Mouse (Mus musculus) Patski (cell line): Measurements from ENCODE around the gene Nkx6-2. TPM values are rescaled to one million over a fixed set of nuclear protein-coding genes. Genes with fewer than 3 reads are reported as not detected.

Source experiments
- ATAC-seq: fragments of 100-300 bp; one replicate; pipeline ENCODE4 v1.8.0; 2021
- CTCF ChIA-PET: fragments of 350-600 bp; sonication (Branson Sonifier 250); formaldehyde crosslinking; loops from one replicate; lab custom pipeline; 2022; ENCODE audit warnings: inconsistent platforms; lab: Charles Lee
- POLR2A ChIA-PET: fragments of 350-600 bp; sonication (Branson Sonifier 250); formaldehyde crosslinking; loops from one replicate; lab custom pipeline; 2022; ENCODE audit warnings: antibody characterized with exemption, inconsistent platforms; lab: Charles Lee
- DNase-seq: peaks from one replicate; pipeline ENCODE4 v3.0.0-alpha.2; 2011; ENCODE audit warnings: low read depth, low spot score
- H3K27me3 ChIP-seq: fragments of 371-371 bp; one replicate; pipeline ENCODE4 v1.5.1; 2021
- CTCF ChIP-seq: fragments of 100-300 bp; IDR thresholded peaks from one replicate; pipeline ENCODE4 v1.5.1; 2021
- in situ Hi-C: fragments of 300-500 bp; cut with MboI; formaldehyde crosslinking; loops from 3 replicates; pipeline ENCODE4 v1.11.1; 2018; ENCODE audit warnings: low pct_unique_long_range_greater_than_20kb, mixed read lengths
- polyA plus RNA-seq: library from polyadenylated mRNA; unstranded; gene quantifications from one replicate; pipeline ENCODE4 v1.2.3, GENCODE M21; 2021

Gene Nkx6-2
- polyA plus RNA-seq, 1 experiment from 2014 or later = 0.53 TPM

- no peaks in the 10 kb centered on the region for H3K27me3 ChIP-seq
- ATAC-seq (no peak), DNase-seq (no peak)
- no peak for TF ChIP-seq CTCF
- CTCF ChIA-PET = no interaction called here
- POLR2A ChIA-PET = no interaction called here
- in situ Hi-C loops = no loop called here
These were observed 11.8 kb downstream of the Nkx6-2 start for GRCm38 (mm10) chr7:139570788-139571187.

- POLR2A ChIA-PET = no interaction called here
- no peaks in the 10 kb centered on the region for H3K27me3 ChIP-seq
- TF ChIP-seq CTCF = no peak
- DNase-seq = no peak
- in situ Hi-C loops = no loop called here
- CTCF ChIA-PET = no interaction called here
- ATAC-seq = no peak
These were observed 16.1 kb downstream of the Nkx6-2 start for GRCm38 (mm10) chr7:139566533-139566932.

- no peak for TF ChIP-seq CTCF
- H3K27me3 ChIP-seq = no peaks in the 10 kb centered on the region
- in situ Hi-C loops = no loop called here
- no peak for ATAC-seq
- ChIA-PET CTCF (no interaction called here), POLR2A (no interaction called here)
- DNase-seq = no peak
These were observed 16.6 kb downstream of the Nkx6-2 start for GRCm38 (mm10) chr7:139565998-139566397.

- DNase-seq (no peak), ATAC-seq (no peak)
- H3K27me3 ChIP-seq = no peaks in the 10 kb centered on the region
- POLR2A ChIA-PET = no interaction called here
- no peak for TF ChIP-seq CTCF
- CTCF ChIA-PET = no interaction called here
- in situ Hi-C loops = no loop called here
These were observed 18.4 kb downstream of the Nkx6-2 start for GRCm38 (mm10) chr7:139564161-139564560.

- ChIA-PET CTCF (interaction anchor here (0.7 kb wide), 1 partner anchor 70 kb away, joined by 3 read pairs; no protein-coding TSS in a partner anchor), POLR2A (no interaction called here)
- in situ Hi-C loops = no loop called here
- no peaks in the 10 kb centered on the region for H3K27me3 ChIP-seq
- TF ChIP-seq CTCF = no peak
- no peak for ATAC-seq
- no peak for DNase-seq
These were observed 19.2 kb downstream of the Nkx6-2 start for GRCm38 (mm10) chr7:139563425-139563824.

GRCm38 (mm10) chr7:139559659-139560058 lies 22.9 kb downstream of the Nkx6-2 start:
- DNase-seq (no peak), ATAC-seq (peak; percentile 51)
- in situ Hi-C loops = no loop called here
- no peaks in the 10 kb centered on the region for H3K27me3 ChIP-seq
- ChIA-PET CTCF (interaction anchor here (1.3 to 2.6 kb wide), 2 partner anchors 11 to 25 kb away, joined by 3 to 7 read pairs; no protein-coding TSS in a partner anchor), POLR2A (no interaction called here)
- no peak for TF ChIP-seq CTCF

- in situ Hi-C loops = no loop called here
- CTCF ChIA-PET = interaction anchor here (1.3 to 1.7 kb wide), 2 partner anchors 8 to 18 kb away, joined by 3 to 4 read pairs; no protein-coding TSS in a partner anchor
- POLR2A ChIA-PET = interaction anchor here (1.0 to 1.5 kb wide), 3 partner anchors 11 to 61 kb away, joined by 3 read pairs; no protein-coding TSS in a partner anchor
- no peak for ATAC-seq
- no peak for DNase-seq
- TF ChIP-seq CTCF = no peak
- H3K27me3 ChIP-seq = no peaks in the 10 kb centered on the region
These were observed 25.7 kb downstream of the Nkx6-2 start for GRCm38 (mm10) chr7:139556746-139557526.

- CTCF ChIA-PET = interaction anchor here (1.7 kb wide), 1 partner anchor 18 kb away, joined by 3 read pairs; no protein-coding TSS in a partner anchor
- in situ Hi-C loops = no loop called here
- no peak for TF ChIP-seq CTCF
- ATAC-seq = no peak
- DNase-seq = no peak
- POLR2A ChIA-PET = interaction anchor here (1.0 to 1.5 kb wide), 3 partner anchors 12 to 61 kb away, joined by 3 read pairs; no protein-coding TSS in a partner anchor
- H3K27me3 ChIP-seq = no peaks in the 10 kb centered on the region
These were observed 26.3 kb downstream of the Nkx6-2 start for GRCm38 (mm10) chr7:139556331-139556730.

GRCm38 (mm10) chr7:139551519-139551918 lies 31.1 kb downstream of the Nkx6-2 start:
- in situ Hi-C loops = no loop called here
- POLR2A ChIA-PET = no interaction called here
- DNase-seq (no peak), ATAC-seq (no peak)
- CTCF ChIA-PET = interaction anchor here (0.7 to 2.3 kb wide), 2 partner anchors 40 to 62 kb away, joined by 3 to 5 read pairs; no protein-coding TSS in a partner anchor
- no peak for TF ChIP-seq CTCF
- H3K27me3 ChIP-seq = no peaks in the 10 kb centered on the region

GRCm38 (mm10) chr7:139550086-139550783 lies 32.4 kb downstream of the Nkx6-2 start:
- CTCF ChIA-PET = interaction anchor here (1.4 to 2.3 kb wide), 4 partner anchors 10 to 67 kb away, joined by 3 to 7 read pairs (median 4); no protein-coding TSS in a partner anchor
- POLR2A ChIA-PET = interaction anchor here (0.6 kb wide), 1 partner anchor 38 kb away, joined by 3 read pairs; no protein-coding TSS in a partner anchor
- in situ Hi-C loops = no loop called here
- ATAC-seq (peak; percentile 74), DNase-seq (no peak)
- TF ChIP-seq CTCF = no peak
- no peaks in the 10 kb centered on the region for H3K27me3 ChIP-seq
